Mouse (Mus musculus) heart, postnatal 0 days (tissue): Measurements from ENCODE around the gene Rcc1l.

ENCODE experiments used
- CTCF ChIP-seq: IDR thresholded peaks from 2 replicates; pipeline ENCODE4 v1.5.1; 2016; ENCODE audit warnings: antibody characterized with exemption, control low read depth, low read depth
- EP300 ChIP-seq: IDR thresholded peaks from 2 replicates; pipeline ENCODE4 v1.6.1; 2016; ENCODE audit warnings: antibody characterized with exemption, low read depth

DNA sequence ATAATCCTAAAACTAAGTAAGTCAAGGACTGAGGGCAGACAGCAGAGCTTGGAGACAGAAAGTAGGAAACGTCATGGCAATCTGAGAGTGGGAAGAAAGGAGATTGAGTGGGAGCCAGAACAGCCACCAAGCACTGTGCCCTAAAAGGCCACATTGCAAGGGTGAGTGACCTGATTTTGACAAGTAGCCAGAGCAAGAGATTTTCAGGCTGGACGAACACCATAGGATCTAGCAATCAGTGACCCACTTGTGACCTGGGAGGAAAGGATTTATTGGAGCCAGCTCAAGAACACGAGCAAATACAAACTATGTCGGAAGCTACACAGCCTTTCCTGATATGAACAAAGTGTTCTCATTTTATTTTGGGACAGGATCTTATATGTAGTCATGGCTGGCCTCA, 6.2 kb upstream of the Rcc1l start:
- TF ChIP-seq EP300 (no peak), CTCF (no peak)
